Mouse (Mus musculus): Measurements from ENCODE around the gene Txlnb.
"Not testable (repeated sequence)": the region's sequence is repeated elsewhere in the genome, so short reads cannot be mapped to it uniquely, and the experiment has no call there.

Gene Txlnb

GRCm38 (mm10) chr10:17820422-17820821 is 24.4 kb downstream of the Txlnb start:
- not testable (repeated sequence) for DNase-seq (ENCODE audit: low read depth, low spot score)

GRCm38 (mm10) chr10:17827391-17827790 is 31.4 kb downstream of the Txlnb start:
- DNase-seq (ENCODE audit: low read depth, low spot score): no peak

GRCm38 (mm10) chr10:17829205-17829604 is 33.2 kb downstream of the Txlnb start:
- DNase-seq (ENCODE audit: low read depth, low spot score): no peak

GRCm38 (mm10) chr10:17831041-17831440 is 35.0 kb downstream of the Txlnb start:
- no peak for DNase-seq (ENCODE audit: low read depth, low spot score)

GRCm38 (mm10) chr10:17835031-17835430 is 39.0 kb downstream of the Txlnb start:
- DNase-seq (ENCODE audit: low read depth, low spot score): no peak

- DNase-seq (ENCODE audit: low read depth, low spot score): no peak
Observed at GRCm38 (mm10) chr10:17836275-17836674, 40.2 kb downstream of the Txlnb start.

GRCm38 (mm10) chr10:17842030-17842429 is 46.0 kb downstream of the Txlnb start:
- peak; percentile 40 for DNase-seq (ENCODE audit: low read depth, low spot score)

GRCm38 (mm10) chr10:17844781-17845537 is 48.9 kb downstream of the Txlnb start:
- DNase-seq (ENCODE audit: low read depth, low spot score): no peak

- peak; percentile 58 for DNase-seq (ENCODE audit: low read depth, low spot score)
Observed at GRCm38 (mm10) chr10:17857647-17858261, 61.7 kb downstream of the Txlnb start.

- peak; percentile 90 for DNase-seq (ENCODE audit: low read depth, low spot score)
Observed at GRCm38 (mm10) chr10:17860701-17861480, 64.9 kb downstream of the Txlnb start.

GRCm38 (mm10) chr10:17869822-17870662 is 74.0 kb downstream of the Txlnb start:
- DNase-seq (ENCODE audit: low read depth, low spot score): peak; percentile 79

GRCm38 (mm10) chr10:17878002-17878919 is 82.2 kb downstream of the Txlnb start:
- no peak for DNase-seq (ENCODE audit: low read depth, low spot score)

- DNase-seq (ENCODE audit: low read depth, low spot score): no peak
Observed at GRCm38 (mm10) chr10:17880038-17880437, 84.0 kb downstream of the Txlnb start.

- no peak for DNase-seq (ENCODE audit: low read depth, low spot score)
Observed at GRCm38 (mm10) chr10:17880724-17881123, 84.7 kb downstream of the Txlnb start.
